Mouse (Mus musculus): ENCODE results near the gene Add2. TPM values are rescaled to one million over a fixed set of nuclear protein-coding genes. Genes with fewer than 3 reads are reported as not detected.

Add2 gene
- polyA plus RNA-seq, 1 experiment: 6.7 TPM

DNA sequence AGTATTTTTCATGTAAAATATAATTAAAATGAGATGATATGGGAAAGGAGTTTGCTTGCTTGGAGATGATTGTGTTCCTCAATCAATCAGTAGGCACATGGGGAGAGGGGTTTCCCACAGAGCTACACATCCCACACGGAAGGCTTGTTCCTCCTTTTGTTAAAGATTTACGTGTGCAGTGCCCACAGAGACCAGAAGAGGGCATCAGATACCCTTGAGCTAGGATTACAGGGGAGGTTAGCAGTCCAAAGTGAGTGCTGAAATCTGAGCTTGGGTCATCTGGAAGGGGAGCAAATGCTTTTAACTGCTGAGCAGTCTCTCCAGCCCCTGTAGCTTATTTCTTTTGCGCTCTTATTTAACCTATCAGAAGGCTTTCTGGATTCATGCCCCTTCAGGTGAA lies 7.5 kb upstream of the Add2 start:
- no peak overlapping the region for H3K4me3 ChIP-seq (ENCODE audit: insufficient read depth, poor library complexity, severe bottlenecking)
- H3K36me3 ChIP-seq (ENCODE audit: control insufficient read depth, insufficient read depth): no peaks in the 10 kb centered on the region
- H3K79me2 ChIP-seq (ENCODE audit: control insufficient read depth, insufficient read depth): no peaks in the 10 kb centered on the region
- H3K79me3 ChIP-seq (ENCODE audit: low read depth): no peaks in the 10 kb centered on the region
- TF ChIP-seq FOSL1 (IDR thresholded peaks at IDR 0.05; ENCODE audit: insufficient read depth, low read length, poor library complexity, severe bottlenecking) (no peak), MYOD1 (IDR thresholded peaks at IDR 0.05; ENCODE audit: control insufficient read depth, insufficient read length, low read depth) (no peak), CTCF (IDR thresholded peaks at IDR 0.05; ENCODE audit: control insufficient read depth, insufficient read depth, insufficient read length) (no peak), CEBPB (IDR thresholded peaks at IDR 0.05; ENCODE audit: low read depth) (no peak), USF1 (IDR thresholded peaks at IDR 0.05; ENCODE audit: low read depth) (no peak)
- no peak overlapping the region for H3ac ChIP-seq (ENCODE audit: control insufficient read depth, insufficient read length, low read depth)
- no peaks in the 10 kb centered on the region for H3K27me3 ChIP-seq (ENCODE audit: control insufficient read depth, insufficient read depth, insufficient read length)

DNA sequence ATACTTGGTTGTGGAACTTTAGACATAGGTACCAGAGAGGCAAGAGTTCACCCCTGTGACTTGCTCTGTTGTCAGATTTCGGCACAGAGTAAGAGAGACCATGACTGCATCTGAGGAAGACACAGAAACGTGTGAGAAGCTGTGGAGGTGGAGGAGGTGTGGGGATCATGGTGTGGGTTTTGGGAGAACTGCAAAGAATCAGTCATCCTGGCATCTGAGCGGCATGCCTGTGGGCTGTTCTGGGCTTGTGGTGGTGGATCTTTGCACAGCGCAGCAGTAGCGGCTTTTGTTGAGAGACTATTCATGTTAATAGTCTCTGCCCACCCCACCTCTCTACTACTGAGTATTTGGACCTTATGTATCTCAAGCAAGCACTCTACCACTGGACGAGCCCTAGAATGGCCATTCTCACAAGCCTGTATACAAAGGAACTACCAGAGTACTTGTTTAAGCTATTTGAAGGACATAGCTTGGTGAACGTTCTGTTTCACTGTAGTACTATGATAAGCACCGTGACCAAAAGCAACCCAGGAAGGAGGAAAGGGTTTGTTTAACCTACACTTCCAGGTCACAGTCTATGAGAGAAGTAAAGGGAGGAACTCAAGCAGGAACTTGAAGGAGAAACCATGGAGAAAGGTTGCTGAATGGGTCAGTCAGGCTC lies 1.7 kb upstream of the Add2 start:
- no peak overlapping the region for H3K4me3 ChIP-seq (ENCODE audit: insufficient read depth, poor library complexity, severe bottlenecking)
- H3K36me3 ChIP-seq (ENCODE audit: control insufficient read depth, insufficient read depth): no peaks in the 10 kb centered on the region
- no peaks in the 10 kb centered on the region for H3K79me3 ChIP-seq (ENCODE audit: low read depth)
- no peak overlapping the region for H3ac ChIP-seq (ENCODE audit: control insufficient read depth, insufficient read length, low read depth)
- H3K79me2 ChIP-seq (ENCODE audit: control insufficient read depth, insufficient read depth): no peaks in the 10 kb centered on the region
- no peaks in the 10 kb centered on the region for H3K27me3 ChIP-seq (ENCODE audit: control insufficient read depth, insufficient read depth, insufficient read length)
- TF ChIP-seq CEBPB (IDR thresholded peaks at IDR 0.05; ENCODE audit: low read depth) (no peak), USF1 (IDR thresholded peaks at IDR 0.05; ENCODE audit: low read depth) (no peak), MYOD1 (IDR thresholded peaks at IDR 0.05; ENCODE audit: control insufficient read depth, insufficient read length, low read depth) (no peak), MAX (IDR thresholded peaks at IDR 0.05) (no peak), FOSL1 (IDR thresholded peaks at IDR 0.05; ENCODE audit: insufficient read depth, low read length, poor library complexity, severe bottlenecking) (no peak), MYOG (IDR thresholded peaks at IDR 0.05; ENCODE audit: control insufficient read depth, extremely low read depth, insufficient read length) (no peak), CTCF (IDR thresholded peaks at IDR 0.05; ENCODE audit: control insufficient read depth, insufficient read depth, insufficient read length) (no peak)

DNA sequence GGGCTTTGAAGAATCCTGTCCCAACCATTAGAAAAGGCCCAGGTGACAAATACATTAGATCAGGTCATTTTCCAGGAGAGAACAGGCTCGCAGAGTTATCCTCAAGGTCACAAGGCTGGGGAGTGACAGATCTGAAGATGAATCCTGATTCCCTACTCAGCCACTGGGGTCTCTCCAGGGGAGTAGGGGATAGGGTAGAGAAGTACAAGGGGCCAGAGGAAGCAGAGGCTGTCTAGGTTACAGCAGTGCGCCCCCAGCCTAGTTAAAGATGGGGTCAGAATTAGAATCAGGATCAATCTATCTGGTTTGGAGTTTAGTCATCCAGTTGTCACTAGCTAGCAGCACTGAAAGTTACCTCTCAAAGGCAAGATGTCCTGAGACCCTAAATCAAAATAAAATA lies 331 bp upstream of the Add2 start:
- Histone ChIP-seq H3K27me3 (ENCODE audit: control insufficient read depth, insufficient read depth, insufficient read length) (no peaks in the 10 kb centered on the region), H3K4me3 (ENCODE audit: insufficient read depth, poor library complexity, severe bottlenecking) (no peak overlapping the region), H3ac (ENCODE audit: control insufficient read depth, insufficient read length, low read depth) (no peak overlapping the region), H3K79me2 (ENCODE audit: control insufficient read depth, insufficient read depth) (peaks cover 10% of the 10 kb centered on the region), H3K79me3 (ENCODE audit: low read depth) (no peaks in the 10 kb centered on the region), H3K36me3 (ENCODE audit: control insufficient read depth, insufficient read depth) (no peaks in the 10 kb centered on the region)
- no peak for TF ChIP-seq FOSL1 (IDR thresholded peaks at IDR 0.05; ENCODE audit: insufficient read depth, low read length, poor library complexity, severe bottlenecking)
- TF ChIP-seq MYOD1 (IDR thresholded peaks at IDR 0.05; ENCODE audit: control insufficient read depth, insufficient read length, low read depth): no peak
- TF ChIP-seq MYOG (IDR thresholded peaks at IDR 0.05; ENCODE audit: control insufficient read depth, extremely low read depth, insufficient read length): no peak
- no peak for TF ChIP-seq CTCF (IDR thresholded peaks at IDR 0.05; ENCODE audit: control insufficient read depth, insufficient read depth, insufficient read length)
- no peak for TF ChIP-seq MAX (IDR thresholded peaks at IDR 0.05)
- TF ChIP-seq CEBPB (IDR thresholded peaks at IDR 0.05; ENCODE audit: low read depth): no peak
- no peak for TF ChIP-seq USF1 (IDR thresholded peaks at IDR 0.05; ENCODE audit: low read depth)

DNA sequence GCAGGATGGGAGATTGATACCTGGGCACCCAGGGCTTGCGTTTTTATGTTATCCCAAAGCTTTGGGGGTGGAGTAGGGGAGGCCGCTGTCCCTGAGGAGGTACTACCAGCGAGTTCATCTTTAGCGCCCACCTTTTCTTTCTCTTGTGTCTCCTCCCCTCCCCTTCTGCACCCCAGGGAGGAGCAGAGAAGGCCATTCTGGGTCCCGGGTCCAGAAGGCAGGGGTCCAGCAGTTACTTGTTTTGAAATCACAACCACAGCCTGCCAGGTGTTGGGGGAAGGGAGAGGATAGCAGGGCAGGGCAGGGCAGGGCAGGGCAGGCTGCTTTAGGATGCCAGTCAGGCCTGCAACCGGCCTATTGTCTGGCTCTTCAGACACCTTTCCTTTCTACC lies 837 bp downstream of the Add2 start:
- H3K4me3 ChIP-seq (ENCODE audit: insufficient read depth, poor library complexity, severe bottlenecking): peak overlapping the region; percentile 32
- no peaks in the 10 kb centered on the region for H3K79me3 ChIP-seq (ENCODE audit: low read depth)
- H3ac ChIP-seq (ENCODE audit: control insufficient read depth, insufficient read length, low read depth): peak overlapping the region; percentile 32
- peaks cover 16% of the 10 kb centered on the region for H3K79me2 ChIP-seq (ENCODE audit: control insufficient read depth, insufficient read depth)
- TF ChIP-seq MYOD1 (IDR thresholded peaks at IDR 0.05; ENCODE audit: control insufficient read depth, insufficient read length, low read depth) (no peak), MYOG (IDR thresholded peaks at IDR 0.05; ENCODE audit: control insufficient read depth, extremely low read depth, insufficient read length) (no peak)
- no peaks in the 10 kb centered on the region for H3K27me3 ChIP-seq (ENCODE audit: control insufficient read depth, insufficient read depth, insufficient read length)
- no peaks in the 10 kb centered on the region for H3K36me3 ChIP-seq (ENCODE audit: control insufficient read depth, insufficient read depth)

DNA sequence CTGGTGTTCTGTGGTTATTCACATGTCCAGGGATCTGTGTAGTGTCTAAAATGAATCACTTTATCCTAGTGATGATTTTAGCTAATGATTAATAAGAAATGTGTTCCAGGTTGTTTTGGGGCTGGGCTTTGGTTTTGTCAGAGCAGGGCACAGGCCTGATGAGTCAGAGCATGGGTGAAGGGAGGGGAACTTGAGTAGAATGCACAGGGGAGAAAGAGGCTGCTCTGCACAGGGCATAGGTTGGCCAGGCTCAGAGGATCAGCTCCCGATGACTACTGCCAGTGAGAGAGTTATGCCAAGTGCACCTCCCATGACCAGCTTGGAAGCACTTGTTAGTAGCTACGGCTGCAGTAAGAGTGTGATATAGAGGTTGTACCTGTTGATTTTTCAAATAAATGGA lies 3.0 kb downstream of the Add2 start:
- Histone ChIP-seq H3ac (ENCODE audit: control insufficient read depth, insufficient read length, low read depth) (peak overlapping the region; percentile 18), H3K27me3 (ENCODE audit: control insufficient read depth, insufficient read depth, insufficient read length) (no peaks in the 10 kb centered on the region), H3K79me2 (ENCODE audit: control insufficient read depth, insufficient read depth) (peaks cover 16% of the 10 kb centered on the region), H3K4me3 (ENCODE audit: insufficient read depth, poor library complexity, severe bottlenecking) (no peak overlapping the region), H3K79me3 (ENCODE audit: low read depth) (peaks cover 1% of the 10 kb centered on the region), H3K36me3 (ENCODE audit: control insufficient read depth, insufficient read depth) (no peaks in the 10 kb centered on the region)
- TF ChIP-seq MYOG (IDR thresholded peaks at IDR 0.05; ENCODE audit: control insufficient read depth, extremely low read depth, insufficient read length) (no peak), CTCF (IDR thresholded peaks at IDR 0.05; ENCODE audit: control insufficient read depth, insufficient read depth, insufficient read length) (no peak), USF1 (IDR thresholded peaks at IDR 0.05; ENCODE audit: low read depth) (no peak), FOSL1 (IDR thresholded peaks at IDR 0.05; ENCODE audit: insufficient read depth, low read length, poor library complexity, severe bottlenecking) (no peak), CEBPB (IDR thresholded peaks at IDR 0.05; ENCODE audit: low read depth) (no peak), MAX (IDR thresholded peaks at IDR 0.05) (no peak), MYOD1 (IDR thresholded peaks at IDR 0.05; ENCODE audit: control insufficient read depth, insufficient read length, low read depth) (no peak)

DNA sequence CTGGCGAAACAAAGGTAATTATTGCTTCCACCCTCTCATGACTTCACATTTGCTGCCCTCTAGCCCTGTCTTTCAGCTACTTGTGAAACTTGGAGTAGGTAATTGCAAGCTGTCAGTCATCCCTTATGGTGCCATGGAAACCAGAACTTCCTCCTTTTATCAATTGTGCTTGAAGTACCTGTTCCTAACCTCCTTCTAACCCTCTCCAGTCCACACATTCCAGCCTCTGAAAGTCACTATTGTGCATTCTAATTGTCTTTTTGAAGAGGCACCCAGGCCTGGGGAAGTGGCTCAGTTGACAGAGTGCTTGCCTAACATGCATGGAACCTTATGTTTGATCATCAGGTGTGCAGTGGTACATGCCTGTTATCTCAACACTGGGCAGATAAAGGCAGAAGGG lies 5.2 kb downstream of the Add2 start:
- no peak overlapping the region for H3K4me3 ChIP-seq (ENCODE audit: insufficient read depth, poor library complexity, severe bottlenecking)
- H3K27me3 ChIP-seq (ENCODE audit: control insufficient read depth, insufficient read depth, insufficient read length): no peaks in the 10 kb centered on the region
- H3ac ChIP-seq (ENCODE audit: control insufficient read depth, insufficient read length, low read depth): no peak overlapping the region
- H3K79me2 ChIP-seq (ENCODE audit: control insufficient read depth, insufficient read depth): peaks cover 22% of the 10 kb centered on the region
- H3K36me3 ChIP-seq (ENCODE audit: control insufficient read depth, insufficient read depth): no peaks in the 10 kb centered on the region
- peaks cover 3% of the 10 kb centered on the region for H3K79me3 ChIP-seq (ENCODE audit: low read depth)
- TF ChIP-seq MYOD1 (IDR thresholded peaks at IDR 0.05; ENCODE audit: control insufficient read depth, insufficient read length, low read depth): no peak
- no peak for TF ChIP-seq MAX (IDR thresholded peaks at IDR 0.05)
- no peak for TF ChIP-seq MYOG (IDR thresholded peaks at IDR 0.05; ENCODE audit: control insufficient read depth, extremely low read depth, insufficient read length)
- TF ChIP-seq CTCF (IDR thresholded peaks at IDR 0.05; ENCODE audit: control insufficient read depth, insufficient read depth, insufficient read length): no peak
- TF ChIP-seq FOSL1 (IDR thresholded peaks at IDR 0.05; ENCODE audit: insufficient read depth, low read length, poor library complexity, severe bottlenecking): no peak
- TF ChIP-seq CEBPB (IDR thresholded peaks at IDR 0.05; ENCODE audit: low read depth): no peak
- TF ChIP-seq USF1 (IDR thresholded peaks at IDR 0.05; ENCODE audit: low read depth): no peak
